Mouse (Mus musculus) layer of hippocampus, postnatal 36 days (tissue): ENCODE results near the gene Dlat. TPM values are rescaled to one million over a fixed set of nuclear protein-coding genes. Genes with fewer than 3 reads are reported as not detected.

Experiments used
- DNase-seq, 2 experiments: peaks; one replicate each; pipeline ENCODE4 v3.0.0; 2022
- total RNA-seq, 2 experiments: library from RNA; stranded (reverse); gene quantifications; 2 replicates each; pipeline ENCODE4 v1.2.3; 2021

The Dlat gene
- total RNA-seq, 2 experiments from 2014 or later, result 134 to 144 TPM

- no peak for DNase-seq
These were observed 66.6 kb downstream of the Dlat start for GRCm38 (mm10) chr9:50592955-50593354.

GRCm38 (mm10) chr9:50590856-50591518, 68.6 kb downstream of the Dlat start:
- no peak for DNase-seq

- no peak for DNase-seq
These were observed 72.6 kb downstream of the Dlat start for GRCm38 (mm10) chr9:50586955-50587354.

- DNase-seq, result no peak
These were observed 74.3 kb downstream of the Dlat start for GRCm38 (mm10) chr9:50585145-50585818.

Other genes with a start within 250 kb of the Dlat start
- not detected for gene Plet1, start 165.3 kb downstream of the Dlat start, total RNA-seq
- gene Pts, start 131.1 kb downstream of the Dlat start, total RNA-seq, result 10 to 100 TPM; 34.4 to 39.3 TPM
- gene Il18, start 105.0 kb downstream of the Dlat start, total RNA-seq, result 10 to 100 TPM; 24.4 to 26.7 TPM
- gene Bco2, start 104.6 kb downstream of the Dlat start, total RNA-seq, result 1 to 10 TPM; 2.7 to 4.0 TPM
- gene Tex12, start 98.5 kb downstream of the Dlat start, total RNA-seq, result not detected
- gene Sdhd, start 56.0 kb downstream of the Dlat start, total RNA-seq, result 100 to 1,000 TPM; 114 to 116 TPM
- 100 to 1,000 TPM; 238 to 241 TPM for gene Timm8b, start 55.9 kb downstream of the Dlat start, total RNA-seq
- gene Pih1d2, start 42.5 kb downstream of the Dlat start, total RNA-seq, result 1 to 10 TPM; 2.2 to 3.0 TPM
- 10 to 100 TPM; 18.3 to 22.7 TPM for gene Nkapd1, start 42.3 kb downstream of the Dlat start, total RNA-seq
- gene Dixdc1, start 79.7 kb upstream of the Dlat start, total RNA-seq, result 10 to 100 TPM; 83.8 to 97.1 TPM
- gene 2310030G06Rik, start 86.8 kb upstream of the Dlat start, total RNA-seq, result 1 to 10 TPM in 1 of 2 experiments, under 1 TPM in 1; 0.67 to 1.6 TPM
- 100 to 1,000 TPM; 153 to 161 TPM for gene Cryab, start 91.5 kb upstream of the Dlat start, total RNA-seq
- gene Hspb2, start 92.6 kb upstream of the Dlat start, total RNA-seq, result 1 to 10 TPM in 1 of 2 experiments, under 1 TPM in 1; 0.95 to 1.2 TPM
- 1 to 10 TPM; 5.4 to 6.4 TPM for gene Fdxacb1, start 108.5 kb upstream of the Dlat start, total RNA-seq
- gene Alg9, start 115.2 kb upstream of the Dlat start, total RNA-seq, result 10 to 100 TPM; 27.3 to 31.9 TPM
- gene 1110032A03Rik, start 115.7 kb upstream of the Dlat start, total RNA-seq, result 10 to 100 TPM; 24.3 to 29.0 TPM
- 10 to 100 TPM; 17.4 to 18.5 TPM for gene Ppp2r1b, start 185.5 kb upstream of the Dlat start, total RNA-seq